Mouse (Mus musculus) lung, adult 2 months (tissue): ENCODE results near the gene Aldh16a1.

Experiments
- CTCF ChIP-seq: fragments of 200-500 bp; IDR thresholded peaks from 2 replicates; pipeline ENCODE4 v1.5.1; 2011; ENCODE audit warnings: mild to moderate bottlenecking, low read length, control low read depth; ENCODE audit not compliant: insufficient read depth
- POLR2A ChIP-seq: fragments of 200-500 bp; IDR thresholded peaks from 2 replicates; pipeline ENCODE4 v1.6.1; 2011; ENCODE audit warnings: low read depth, mild to moderate bottlenecking, control low read depth, low read length, borderline replicate concordance; ENCODE audit errors: extremely low read depth

DNA sequence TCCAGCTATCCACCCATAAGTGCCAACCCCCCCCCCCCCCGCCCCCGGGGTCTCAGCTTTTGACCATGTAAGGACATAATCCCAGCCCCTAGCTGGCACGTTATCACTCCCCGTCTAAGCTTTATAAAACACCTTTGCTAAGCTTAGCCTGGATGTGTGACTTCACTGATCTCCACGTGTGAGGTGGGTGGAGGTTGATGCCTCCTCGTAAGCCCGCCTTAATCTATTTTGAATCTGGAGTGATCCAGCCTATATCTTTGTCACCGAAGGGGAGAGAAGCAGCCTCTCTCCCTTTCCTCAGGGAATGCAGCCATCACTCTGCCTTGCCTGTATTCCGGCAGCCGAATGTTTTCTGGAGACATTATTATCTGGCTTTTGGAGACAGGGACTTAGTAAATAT lies 48.3 kb upstream of the Aldh16a1 start:
- TF ChIP-seq CTCF (no peak), POLR2A (no peak)
